Mouse (Mus musculus): ENCODE measurements around the gene Itsn1. TPM values are rescaled to one million over a fixed set of nuclear protein-coding genes. Genes with fewer than 3 reads are reported as not detected.

Gene Itsn1
- polyA plus RNA-seq, 2 experiments, result 31.4 to 46.8 TPM

GRCm38 (mm10) chr16:91903801-91904506, 174.9 kb downstream of the Itsn1 start:
- WGBS (ENCODE audit: insufficient replicate concordance), result 80% methylated on average over 13 of the region's 13 CpGs
- no peaks in the 10 kb centered on the region; a peak in 1 of 4 replicates for H3K4me1 ChIP-seq (replicated peaks; ENCODE audit: control insufficient read depth in 2 of 2, insufficient read depth in 2 of 2, low read length in 1 of 2)
- H3K4me2 ChIP-seq (ENCODE audit: low read depth), result no peak overlapping the region
- H3K9me3 ChIP-seq (ENCODE audit: control insufficient read depth, low read length), result no peaks in the 10 kb centered on the region
- no peak overlapping the region for H3K4me3 ChIP-seq (ENCODE audit: insufficient read depth in 1 of 2, low read depth in 2 of 2, low read length in 2 of 2)
- no peak for DNase-seq (ENCODE audit: low read depth in 3 of 3, low spot score in 3 of 3)
- TF ChIP-seq EP300 (IDR thresholded peaks at IDR 0.05; ENCODE audit: low read depth), result no peak
- no peak for TF ChIP-seq CTCF (IDR thresholded peaks at IDR 0.05; ENCODE audit: low read depth)
- no peaks in the 10 kb centered on the region for H3K27me3 ChIP-seq (ENCODE audit: control insufficient read depth, insufficient read depth, low read length)
- no peak overlapping the region for H3K27ac ChIP-seq
- no peak overlapping the region for H3K9ac ChIP-seq (replicated peaks)
- ATAC-seq (ENCODE audit: insufficient read depth), result no peak
- no peaks in the 10 kb centered on the region for H3K36me3 ChIP-seq (replicated peaks; ENCODE audit: control insufficient read depth, insufficient read depth, low read depth)

- no peaks in the 10 kb centered on the region; a peak in 1 of 4 replicates for H3K4me1 ChIP-seq (replicated peaks; ENCODE audit: control insufficient read depth in 2 of 2, insufficient read depth in 2 of 2, low read length in 1 of 2)
- no peaks in the 10 kb centered on the region for H3K27me3 ChIP-seq (ENCODE audit: control insufficient read depth, insufficient read depth, low read length)
- no peak overlapping the region for H3K27ac ChIP-seq
- H3K4me3 ChIP-seq (ENCODE audit: insufficient read depth in 1 of 2, low read depth in 2 of 2, low read length in 2 of 2), result no peak overlapping the region
- H3K4me2 ChIP-seq (ENCODE audit: low read depth), result no peak overlapping the region
- ATAC-seq (ENCODE audit: insufficient read depth) (no peak), DNase-seq (ENCODE audit: low read depth in 3 of 3, low spot score in 3 of 3) (no peak)
- H3K9me3 ChIP-seq (ENCODE audit: control insufficient read depth, low read length), result no peaks in the 10 kb centered on the region
- 64% methylated on average over 11 of the region's 11 CpGs for WGBS (ENCODE audit: insufficient replicate concordance)
- no peaks in the 10 kb centered on the region for H3K36me3 ChIP-seq (replicated peaks; ENCODE audit: control insufficient read depth, insufficient read depth, low read depth)
- H3K9ac ChIP-seq (replicated peaks), result no peak overlapping the region
- no peak for TF ChIP-seq CTCF (IDR thresholded peaks at IDR 0.05; ENCODE audit: low read depth)
- no peak for TF ChIP-seq EP300 (IDR thresholded peaks at IDR 0.05; ENCODE audit: low read depth)
These were observed 176.2 kb downstream of the Itsn1 start for GRCm38 (mm10) chr16:91905127-91905860.

- Histone ChIP-seq H3K36me3 (replicated peaks; ENCODE audit: control insufficient read depth, insufficient read depth, low read depth) (no peaks in the 10 kb centered on the region), H3K4me2 (ENCODE audit: low read depth) (no peak overlapping the region), H3K9me3 (ENCODE audit: control insufficient read depth, low read length) (no peaks in the 10 kb centered on the region), H3K27me3 (ENCODE audit: control insufficient read depth, insufficient read depth, low read length) (no peaks in the 10 kb centered on the region), H3K9ac (replicated peaks) (no peak overlapping the region), H3K4me1 (replicated peaks; ENCODE audit: control insufficient read depth in 2 of 2, insufficient read depth in 2 of 2, low read length in 1 of 2) (no peaks in the 10 kb centered on the region; a peak in 1 of 4 replicates), H3K4me3 (ENCODE audit: insufficient read depth in 1 of 2, low read depth in 2 of 2, low read length in 2 of 2) (no peak overlapping the region), H3K27ac (no peak overlapping the region)
- DNase-seq (ENCODE audit: low read depth in 3 of 3, low spot score in 3 of 3) (no peak), ATAC-seq (ENCODE audit: insufficient read depth) (no peak)
- TF ChIP-seq EP300 (IDR thresholded peaks at IDR 0.05; ENCODE audit: low read depth), result no peak
- TF ChIP-seq CTCF (IDR thresholded peaks at IDR 0.05; ENCODE audit: low read depth), result no peak
- WGBS (ENCODE audit: insufficient replicate concordance), result 71% methylated on average over 10 of the region's 10 CpGs
These were observed 176.9 kb downstream of the Itsn1 start for GRCm38 (mm10) chr16:91905987-91906386.

- no peaks in the 10 kb centered on the region for H3K36me3 ChIP-seq (replicated peaks; ENCODE audit: control insufficient read depth, insufficient read depth, low read depth)
- no peak for TF ChIP-seq EP300 (IDR thresholded peaks at IDR 0.05; ENCODE audit: low read depth)
- TF ChIP-seq CTCF (IDR thresholded peaks at IDR 0.05; ENCODE audit: low read depth), result no peak
- H3K9me3 ChIP-seq (ENCODE audit: control insufficient read depth, low read length), result no peaks in the 10 kb centered on the region
- ATAC-seq (ENCODE audit: insufficient read depth), result no peak
- H3K27ac ChIP-seq, result no peak overlapping the region
- 79% methylated on average over 5 of the region's 5 CpGs for WGBS (ENCODE audit: insufficient replicate concordance)
- H3K4me2 ChIP-seq (ENCODE audit: low read depth), result no peak overlapping the region
- no peak overlapping the region for H3K4me3 ChIP-seq (ENCODE audit: insufficient read depth in 1 of 2, low read depth in 2 of 2, low read length in 2 of 2)
- DNase-seq (ENCODE audit: low read depth in 3 of 3, low spot score in 3 of 3), result no peak
- no peak overlapping the region for H3K9ac ChIP-seq (replicated peaks)
- no peaks in the 10 kb centered on the region; a peak in 1 of 4 replicates for H3K4me1 ChIP-seq (replicated peaks; ENCODE audit: control insufficient read depth in 2 of 2, insufficient read depth in 2 of 2, low read length in 1 of 2)
- no peaks in the 10 kb centered on the region for H3K27me3 ChIP-seq (ENCODE audit: control insufficient read depth, insufficient read depth, low read length)
These were observed 177.6 kb downstream of the Itsn1 start for GRCm38 (mm10) chr16:91906672-91907071.

GRCm38 (mm10) chr16:91907158-91907557, 178.1 kb downstream of the Itsn1 start:
- Histone ChIP-seq H3K27me3 (ENCODE audit: control insufficient read depth, insufficient read depth, low read length) (no peaks in the 10 kb centered on the region), H3K4me1 (replicated peaks; ENCODE audit: control insufficient read depth in 2 of 2, insufficient read depth in 2 of 2, low read length in 1 of 2) (no peaks in the 10 kb centered on the region; a peak in 1 of 4 replicates), H3K9me3 (ENCODE audit: control insufficient read depth, low read length) (no peaks in the 10 kb centered on the region), H3K9ac (replicated peaks) (no peak overlapping the region), H3K36me3 (replicated peaks; ENCODE audit: control insufficient read depth, insufficient read depth, low read depth) (no peaks in the 10 kb centered on the region), H3K27ac (no peak overlapping the region), H3K4me3 (ENCODE audit: insufficient read depth in 1 of 2, low read depth in 2 of 2, low read length in 2 of 2) (no peak overlapping the region), H3K4me2 (ENCODE audit: low read depth) (no peak overlapping the region)
- ATAC-seq (ENCODE audit: insufficient read depth) (no peak), DNase-seq (ENCODE audit: low read depth in 3 of 3, low spot score in 3 of 3) (no peak)
- 68% methylated on average over 11 of the region's 11 CpGs for WGBS (ENCODE audit: insufficient replicate concordance)
- TF ChIP-seq CTCF (IDR thresholded peaks at IDR 0.05; ENCODE audit: low read depth), result no peak
- no peak for TF ChIP-seq EP300 (IDR thresholded peaks at IDR 0.05; ENCODE audit: low read depth)

Data from liver, embryonic 14.5 days (tissue).